Mouse (Mus musculus) erythroblast, adult 5-6 weeks (primary cell): ENCODE data around the gene P2rx6. TPM values are rescaled to one million over a fixed set of nuclear protein-coding genes. Genes with fewer than 3 reads are reported as not detected.
"Not testable (repeated sequence)": the region's sequence is repeated elsewhere in the genome, so short reads cannot be mapped to it uniquely, and the experiment has no call there.

ENCODE experiments used
- ATAC-seq: replicated peaks from 2 replicates; pipeline ENCODE4 v1.8.0; 2016; ENCODE audit warnings: moderate number of reproducible peaks, mild to moderate bottlenecking, moderate TSS enrichment, inconsistent platforms; ENCODE audit not compliant: poor library complexity, low FRiP score, severe bottlenecking
- total RNA-seq, 2 experiments: library from RNA; stranded (forward) in 1 of 2; stranded (reverse) in 1 of 2; fragments of 150-400 nt in 1 of 2; fragments of 200-764, 138-1000 nt in 1 of 2; gene quantifications; 2 replicates each; pipeline versions ENCODE4 v1.2.3 to v1.2.4; 2015 to 2017; ENCODE audit warnings: low replicate concordance in 2 of 2

P2rx6 gene
- total RNA-seq (2015; ENCODE audit: low replicate concordance) (not detected in 2 replicates), total RNA-seq (2017; ENCODE audit: low replicate concordance) (not detected in 2 replicates)

GRCm38 (mm10) chr16:17561751-17562208, at the start of gene P2rx6:
Gene P2rx6 (plus strand): TSS chr16:17561885.
- ATAC-seq = no peak

- no peak for ATAC-seq
Observed at GRCm38 (mm10) chr16:17518910-17519309, 42.8 kb upstream of the P2rx6 start.

GRCm38 (mm10) chr16:17524156-17524555, 37.5 kb upstream of the P2rx6 start:
- ATAC-seq = no peak

- no peak for ATAC-seq
Observed at GRCm38 (mm10) chr16:17525524-17525923, 36.2 kb upstream of the P2rx6 start.

- ATAC-seq = no peak
Observed at GRCm38 (mm10) chr16:17526223-17526622, 35.5 kb upstream of the P2rx6 start.

- ATAC-seq = no peak
Observed at GRCm38 (mm10) chr16:17527606-17528005, 34.1 kb upstream of the P2rx6 start.

- no peak for ATAC-seq
Observed at GRCm38 (mm10) chr16:17528276-17528675, 33.4 kb upstream of the P2rx6 start.

- peak; percentile 27 for ATAC-seq
Observed at GRCm38 (mm10) chr16:17529981-17530586, 31.6 kb upstream of the P2rx6 start.

- peak; percentile 93 for ATAC-seq
Observed at GRCm38 (mm10) chr16:17530640-17531288, 30.9 kb upstream of the P2rx6 start, which contains the start of gene Thap7. Gene Thap7 (minus strand): TSS chr16:17531136.

GRCm38 (mm10) chr16:17532271-17532670, 29.4 kb upstream of the P2rx6 start:
- no peak for ATAC-seq

- ATAC-seq = no peak
Observed at GRCm38 (mm10) chr16:17532676-17533329, 28.9 kb upstream of the P2rx6 start.

- no peak for ATAC-seq
Observed at GRCm38 (mm10) chr16:17536584-17536983, 25.1 kb upstream of the P2rx6 start.

- ATAC-seq = no peak
Observed at GRCm38 (mm10) chr16:17542632-17543031, 19.1 kb upstream of the P2rx6 start.

GRCm38 (mm10) chr16:17552837-17553236, 8.8 kb upstream of the P2rx6 start:
- no peak for ATAC-seq

- ATAC-seq = peak; percentile 77
Observed at GRCm38 (mm10) chr16:17553910-17554685, 7.6 kb upstream of the P2rx6 start.

GRCm38 (mm10) chr16:17554702-17555101, 7.0 kb upstream of the P2rx6 start:
- not testable (repeated sequence) for ATAC-seq

GRCm38 (mm10) chr16:17556180-17556579, 5.5 kb upstream of the P2rx6 start:
- ATAC-seq = no peak

GRCm38 (mm10) chr16:17556907-17557306, 4.8 kb upstream of the P2rx6 start:
- no peak for ATAC-seq

GRCm38 (mm10) chr16:17557947-17558480, 3.7 kb upstream of the P2rx6 start:
- ATAC-seq = peak; percentile 79

- no peak for ATAC-seq
Observed at GRCm38 (mm10) chr16:17558811-17559210, 2.9 kb upstream of the P2rx6 start.
